Mouse (Mus musculus) CH12.LX (cell line): ENCODE data around the gene Creb3l2. TPM values are rescaled to one million over a fixed set of nuclear protein-coding genes. Genes with fewer than 3 reads are reported as not detected.

Source experiments
- DNase-seq: peaks from one replicate; pipeline ENCODE4 v3.0.0-alpha.2; 2013; ENCODE audit errors: extremely low read depth
- H3K27ac ChIP-seq: 2 replicates; pipeline ENCODE4 v1.5.1; 2012; ENCODE audit warnings: low read depth, mild to moderate bottlenecking, control low read depth, moderate library complexity; ENCODE audit not compliant: insufficient read depth
- H3K27me3 ChIP-seq: replicated peaks from 2 replicates; pipeline ENCODE3; 2012; ENCODE audit warnings: inconsistent platforms
- H3K36me3 ChIP-seq, 2 experiments: replicated peaks in 1 of 2; 2 replicates each; pipeline versions ENCODE3 to v1.6.1; 2012; ENCODE audit warnings: inconsistent platforms in 1 of 2, low read length in 1 of 2, mild to moderate bottlenecking in 1 of 2, mixed read lengths in 1 of 2, moderate library complexity in 1 of 2; ENCODE audit not compliant: control insufficient read depth in 1 of 2, insufficient read depth in 1 of 2
- H3K4me1 ChIP-seq, 2 experiments: 2 replicates each; pipeline ENCODE4 v1.6.1; 2012; ENCODE audit warnings: inconsistent platforms in 1 of 2, moderate library complexity in 1 of 2; ENCODE audit not compliant: insufficient read depth in 2 of 2, control insufficient read depth in 1 of 2
- H3K4me2 ChIP-seq: 2 replicates; pipeline ENCODE4 v1.6.1; 2012; ENCODE audit warnings: low read depth, mild to moderate bottlenecking, control low read depth; ENCODE audit not compliant: poor library complexity, insufficient read depth, severe bottlenecking
- H3K4me3 ChIP-seq, 3 experiments: fragments of 150-350 bp in 1 of 3; sonication (generic) in 1 of 3; replicated peaks in 1 of 3; 2 replicates each; pipeline versions ENCODE3 to v1.5.1; 2011 to 2012; ENCODE audit warnings: low read depth in 2 of 3, low read length in 2 of 3, mild to moderate bottlenecking in 2 of 3, moderate library complexity in 2 of 3, control low read depth in 1 of 3, improper control_type of control experiment in 1 of 3, inconsistent platforms in 1 of 3, mixed read lengths in 1 of 3; ENCODE audit not compliant: poor library complexity in 1 of 3
- H3K79me2 ChIP-seq: replicated peaks from 2 replicates; pipeline ENCODE4 v1.6.1; 2012; ENCODE audit warnings: mild to moderate bottlenecking, moderate library complexity; ENCODE audit not compliant: control insufficient read depth, poor library complexity, insufficient read depth, severe bottlenecking; ENCODE audit errors: extremely low read depth
- H3K9ac ChIP-seq: 2 replicates; pipeline ENCODE4 v1.6.1; 2012; ENCODE audit warnings: low read depth, mild to moderate bottlenecking, control low read depth, moderate library complexity; ENCODE audit not compliant: insufficient read depth
- H3K9me3 ChIP-seq: replicated peaks from 2 replicates; pipeline ENCODE3; 2012; ENCODE audit warnings: low read length, inconsistent platforms, mixed read lengths
- BHLHE40 ChIP-seq: IDR thresholded peaks from 2 replicates; pipeline ENCODE4 v1.6.1; 2011; ENCODE audit warnings: mild to moderate bottlenecking, low read depth, low read length, improper control_type of control experiment
- CHD1 ChIP-seq: IDR thresholded peaks from 2 replicates; pipeline ENCODE4 v1.6.1; 2012; ENCODE audit warnings: low read depth, low read length, improper control_type of control experiment, inconsistent platforms
- CHD2 ChIP-seq: IDR thresholded peaks from 2 replicates; pipeline ENCODE4 v1.6.1; 2011; ENCODE audit warnings: low read length, improper control_type of control experiment
- E2F4 ChIP-seq: IDR thresholded peaks from 2 replicates; pipeline ENCODE4 v1.6.1; 2011; ENCODE audit warnings: low read depth, low read length, improper control_type of control experiment; ENCODE audit not compliant: insufficient replicate concordance
- ELF1 ChIP-seq: IDR thresholded peaks from 2 replicates; pipeline ENCODE4 v1.6.1; 2014; ENCODE audit warnings: low read depth, mild to moderate bottlenecking, inconsistent platforms, low read length, improper control_type of control experiment
- EP300 ChIP-seq: IDR thresholded peaks from 2 replicates; pipeline ENCODE4 v1.6.1; 2011; ENCODE audit warnings: low read length, improper control_type of control experiment
- ETS1 ChIP-seq: conservative IDR thresholded peaks from 2 replicates; pipeline ENCODE4 v1.6.1; 2012; ENCODE audit warnings: low read depth, mild to moderate bottlenecking, inconsistent platforms, low read length, improper control_type of control experiment, moderate library complexity
- KAT2A ChIP-seq: IDR thresholded peaks from 2 replicates; pipeline ENCODE4 v1.6.1; 2012; ENCODE audit warnings: low read length, improper control_type of control experiment, inconsistent platforms; ENCODE audit not compliant: insufficient replicate concordance
- MAFK ChIP-seq: IDR thresholded peaks from 2 replicates; pipeline ENCODE4 v1.6.1; 2011; ENCODE audit warnings: low read length, improper control_type of control experiment; ENCODE audit not compliant: insufficient replicate concordance
- MAX ChIP-seq: IDR thresholded peaks from 2 replicates; pipeline ENCODE4 v1.6.1; 2011; ENCODE audit warnings: low read length, improper control_type of control experiment
- MAZ ChIP-seq: IDR thresholded peaks from 2 replicates; pipeline ENCODE4 v1.6.1; 2012; ENCODE audit warnings: low read depth, mild to moderate bottlenecking, inconsistent platforms, low read length, improper control_type of control experiment, moderate library complexity
- MEF2A ChIP-seq: IDR thresholded peaks from 2 replicates; pipeline ENCODE4 v1.6.1; 2014; ENCODE audit warnings: low read depth, mild to moderate bottlenecking, inconsistent platforms, low read length, improper control_type of control experiment, borderline replicate concordance
- MXI1 ChIP-seq: IDR thresholded peaks from 2 replicates; pipeline ENCODE4 v1.6.1; 2011; ENCODE audit warnings: mild to moderate bottlenecking, low read depth, low read length, improper control_type of control experiment
- MYC ChIP-seq: IDR thresholded peaks from 2 replicates; pipeline ENCODE4 v1.6.1; 2011; ENCODE audit warnings: low read depth, mild to moderate bottlenecking, improper control_type of control experiment, low read length
- NELFE ChIP-seq: IDR thresholded peaks from 2 replicates; pipeline ENCODE4 v1.6.1; 2011; ENCODE audit warnings: low read depth, low read length, improper control_type of control experiment
- PAX5 ChIP-seq: IDR thresholded peaks from 2 replicates; pipeline ENCODE4 v1.6.1; 2012; ENCODE audit warnings: low read length, inconsistent platforms, mixed read lengths
- POLR2A ChIP-seq: IDR thresholded peaks from 2 replicates; pipeline ENCODE4 v1.6.1; 2011; ENCODE audit warnings: low read depth, mild to moderate bottlenecking, improper control_type of control experiment, low read length
- POLR2AphosphoS2 ChIP-seq: IDR thresholded peaks from 2 replicates; pipeline ENCODE4 v1.6.1; 2011; ENCODE audit warnings: low read depth, low read length, improper control_type of control experiment
- RCOR1 ChIP-seq: conservative IDR thresholded peaks from 2 replicates; pipeline ENCODE4 v1.6.1; 2012; ENCODE audit warnings: low read depth, mild to moderate bottlenecking, inconsistent platforms, low read length, improper control_type of control experiment
- SIN3A ChIP-seq: IDR thresholded peaks from 2 replicates; pipeline ENCODE4 v1.6.1; 2012; ENCODE audit warnings: low read length, improper control_type of control experiment, inconsistent platforms
- TBP ChIP-seq: conservative IDR thresholded peaks from 2 replicates; pipeline ENCODE4 v1.6.1; 2011; ENCODE audit warnings: low read depth, low read length, improper control_type of control experiment
- TCF12 ChIP-seq: IDR thresholded peaks from 2 replicates; pipeline ENCODE4 v1.6.1; 2014; ENCODE audit warnings: low read depth, mild to moderate bottlenecking, inconsistent platforms, low read length, improper control_type of control experiment
- UBTF ChIP-seq: IDR thresholded peaks from 2 replicates; pipeline ENCODE4 v1.6.1; 2012; ENCODE audit warnings: low read depth, mild to moderate bottlenecking, inconsistent platforms, low read length, improper control_type of control experiment, moderate library complexity
- USF1 ChIP-seq: IDR thresholded peaks from 2 replicates; pipeline ENCODE4 v1.6.1; 2014; ENCODE audit warnings: low read depth, mild to moderate bottlenecking, inconsistent platforms, low read length, improper control_type of control experiment
- ZKSCAN1 ChIP-seq: IDR thresholded peaks from 2 replicates; pipeline ENCODE4 v1.6.1; 2012; ENCODE audit warnings: low read depth, inconsistent platforms, low read length, improper control_type of control experiment, borderline replicate concordance
- ZMIZ1 ChIP-seq: IDR thresholded peaks from 2 replicates; pipeline ENCODE4 v1.6.1; 2012; ENCODE audit warnings: low read depth, mild to moderate bottlenecking, inconsistent platforms, low read length, improper control_type of control experiment
- dilution Hi-C: fragments of 300-500 bp; cut with MboI; formaldehyde crosslinking; loops from 2 replicates; pipeline ENCODE4 v1.14.3; 2020; ENCODE audit warnings: low sequenced_read_pairs; ENCODE audit not compliant: extremely low pct_unique_long_range_greater_than_20kb, extremely low pct_ligation_motif_present
- in situ Hi-C: fragments of 300-500 bp; cut with MboI; formaldehyde crosslinking; loops from 3 replicates; pipeline ENCODE4 v1.14.3; 2019; ENCODE audit warnings: low sequenced_read_pairs, low pct_ligation_motif_present, low pct_unique_long_range_greater_than_20kb, mixed read lengths
- polyA plus RNA-seq: library from polyadenylated mRNA; unstranded; fragments of >175 nt; gene quantifications from 2 replicates; pipeline ENCODE4 v1.2.1, GENCODE M21; 2012; ENCODE audit warnings: low read depth; ENCODE audit not compliant: insufficient read length
- total RNA-seq, 2 experiments: library from RNA; depleted of rRNA; stranded (reverse); fragments of 300-350 nt in 1 of 2; fragments of >200 nt in 1 of 2; gene quantifications; 2 replicates each; pipeline ENCODE4 v1.2.3; 2012 to 2014

Gene Creb3l2
- total and polyA plus RNA-seq, 3 experiments, result 1.5 to 8.5 (median 7.0) TPM

DNA sequence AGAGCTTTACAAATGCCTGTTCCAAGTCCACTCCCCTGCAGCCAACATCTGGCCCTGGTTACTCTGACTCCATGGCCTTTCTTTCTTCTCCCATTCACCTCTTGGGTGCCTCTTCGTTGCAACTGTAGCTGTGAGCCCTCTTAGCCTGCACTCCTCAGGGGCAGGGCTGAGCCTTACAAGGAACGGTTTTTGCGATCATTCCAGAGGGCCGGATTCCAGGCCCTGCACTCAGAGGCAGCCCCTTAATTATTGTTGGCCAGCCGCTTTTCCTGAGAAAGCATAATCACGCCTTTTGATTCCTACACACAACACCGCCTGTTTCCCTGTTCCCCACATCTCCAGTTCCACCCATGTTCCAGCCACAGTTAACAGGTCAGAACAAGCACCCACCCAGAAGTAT lies 17.6 kb downstream of the Creb3l2 start:
- Histone ChIP-seq H3K9me3 (no peaks in the 10 kb centered on the region), H3K4me2 (no peak overlapping the region), H3K9ac (no peak overlapping the region), H3K27ac (no peak overlapping the region), H3K27me3 (no peaks in the 10 kb centered on the region), H3K36me3 (peaks cover 0 to 33% of the 10 kb centered on the region in 2 experiments), H3K4me3 (no peak overlapping the region), H3K4me1 (peaks cover 35 to 81% of the 10 kb centered on the region in 2 experiments), H3K79me2 (peaks cover 47% of the 10 kb centered on the region)
- dilution Hi-C loops, result no loop called here
- in situ Hi-C loops, result no loop called here
- no peak for TF ChIP-seq NELFE
- no peak for TF ChIP-seq USF1
- TF ChIP-seq UBTF, result no peak
- no peak for TF ChIP-seq TCF12
- TF ChIP-seq E2F4, result no peak
- no peak for TF ChIP-seq ELF1
- no peak for TF ChIP-seq ZKSCAN1
- no peak for TF ChIP-seq MAX
- no peak for TF ChIP-seq CHD2
- no peak for TF ChIP-seq CHD1
- no peak for TF ChIP-seq KAT2A
- no peak for TF ChIP-seq MAFK
- TF ChIP-seq POLR2A, result no peak
- TF ChIP-seq ETS1, result no peak
- TF ChIP-seq MEF2A, result no peak
- TF ChIP-seq RCOR1, result no peak
- no peak for TF ChIP-seq SIN3A
- no peak for TF ChIP-seq TBP
- DNase-seq, result no peak

DNA sequence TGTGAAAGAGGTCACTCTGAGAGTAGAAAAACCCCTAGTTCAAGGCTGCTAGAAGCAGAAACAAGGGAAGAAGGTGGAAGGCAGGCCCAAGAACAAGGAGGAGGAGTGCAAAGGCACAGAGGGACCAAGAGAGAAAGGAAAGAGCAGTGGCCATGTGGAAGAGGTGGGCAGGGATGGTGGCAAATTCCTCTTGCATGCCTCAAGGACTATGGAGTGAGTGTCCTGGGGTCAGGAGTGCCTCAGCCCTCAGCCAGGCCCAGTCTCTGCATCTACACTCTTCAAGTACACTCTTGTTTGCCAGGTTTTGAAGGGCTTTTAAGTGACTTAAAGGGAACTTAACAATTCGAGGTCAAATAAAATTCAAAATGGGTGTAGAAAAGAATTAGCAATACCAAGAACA lies 18.6 kb downstream of the Creb3l2 start:
- Histone ChIP-seq H3K27ac (peak overlapping the region; percentile 62), H3K4me1 (peaks cover 32 to 81% of the 10 kb centered on the region in 2 experiments), H3K79me2 (peaks cover 42% of the 10 kb centered on the region), H3K4me2 (peak overlapping the region; percentile 37), H3K9me3 (no peaks in the 10 kb centered on the region), H3K4me3 (no peak overlapping the region), H3K36me3 (peaks cover 0 to 33% of the 10 kb centered on the region in 2 experiments), H3K27me3 (no peaks in the 10 kb centered on the region), H3K9ac (no peak overlapping the region)
- no peak for DNase-seq
- dilution Hi-C loops, result no loop called here
- TF ChIP-seq MAZ, result no peak
- TF ChIP-seq USF1, result no peak
- TF ChIP-seq MXI1, result no peak
- TF ChIP-seq MAFK, result no peak
- TF ChIP-seq BHLHE40, result no peak
- TF ChIP-seq TCF12, result no peak
- no peak for TF ChIP-seq MEF2A
- TF ChIP-seq MYC, result no peak
- TF ChIP-seq UBTF, result no peak
- no peak for TF ChIP-seq POLR2A
- no peak for TF ChIP-seq ZMIZ1
- TF ChIP-seq EP300, result no peak
- no peak for TF ChIP-seq POLR2AphosphoS2
- TF ChIP-seq PAX5, result no peak
- in situ Hi-C loops, result no loop called here
